Mouse (Mus musculus) erythroblast, embryonic 14.5 days (primary cell): ENCODE measurements around the gene Oaz1. TPM values are rescaled to one million over a fixed set of nuclear protein-coding genes. Genes with fewer than 3 reads are reported as not detected.

Experiments
- H3K27me3 ChIP-seq: 2 replicates; pipeline ENCODE4 v1.6.1; 2012; ENCODE audit warnings: inconsistent platforms; ENCODE audit not compliant: control insufficient read depth
- H3K36me3 ChIP-seq: 2 replicates; pipeline ENCODE4 v1.6.1; 2012; ENCODE audit warnings: mild to moderate bottlenecking, inconsistent platforms; ENCODE audit not compliant: control insufficient read depth
- H3K4me1 ChIP-seq: 2 replicates; pipeline ENCODE4 v1.6.1; 2012; ENCODE audit warnings: inconsistent platforms; ENCODE audit not compliant: control insufficient read depth
- H3K4me3 ChIP-seq: replicated peaks from 2 replicates; pipeline ENCODE3; 2012; ENCODE audit warnings: moderate library complexity, mild to moderate bottlenecking, inconsistent platforms
- H3K9me3 ChIP-seq: 2 replicates; pipeline ENCODE4 v1.6.1; 2012; ENCODE audit warnings: low read length, inconsistent platforms, mixed read lengths; ENCODE audit not compliant: control insufficient read depth
- GATA1 ChIP-seq: IDR thresholded peaks from 2 replicates; pipeline ENCODE4 v1.6.1; 2012; ENCODE audit warnings: low read length, inconsistent platforms, mixed read lengths
- TAL1 ChIP-seq: IDR thresholded peaks from 3 replicates; pipeline ENCODE4 v1.6.1; 2012; ENCODE audit warnings: low read length, inconsistent platforms, mixed read lengths
- polyA plus RNA-seq: library from polyadenylated mRNA; stranded (reverse); fragments of >175 nt; gene quantifications from 2 replicates; pipeline ENCODE4 v1.2.3, GENCODE M21; 2012

The Oaz1 gene
- polyA plus RNA-seq, result 1,446 and 1,486 TPM in 2 replicates

DNA sequence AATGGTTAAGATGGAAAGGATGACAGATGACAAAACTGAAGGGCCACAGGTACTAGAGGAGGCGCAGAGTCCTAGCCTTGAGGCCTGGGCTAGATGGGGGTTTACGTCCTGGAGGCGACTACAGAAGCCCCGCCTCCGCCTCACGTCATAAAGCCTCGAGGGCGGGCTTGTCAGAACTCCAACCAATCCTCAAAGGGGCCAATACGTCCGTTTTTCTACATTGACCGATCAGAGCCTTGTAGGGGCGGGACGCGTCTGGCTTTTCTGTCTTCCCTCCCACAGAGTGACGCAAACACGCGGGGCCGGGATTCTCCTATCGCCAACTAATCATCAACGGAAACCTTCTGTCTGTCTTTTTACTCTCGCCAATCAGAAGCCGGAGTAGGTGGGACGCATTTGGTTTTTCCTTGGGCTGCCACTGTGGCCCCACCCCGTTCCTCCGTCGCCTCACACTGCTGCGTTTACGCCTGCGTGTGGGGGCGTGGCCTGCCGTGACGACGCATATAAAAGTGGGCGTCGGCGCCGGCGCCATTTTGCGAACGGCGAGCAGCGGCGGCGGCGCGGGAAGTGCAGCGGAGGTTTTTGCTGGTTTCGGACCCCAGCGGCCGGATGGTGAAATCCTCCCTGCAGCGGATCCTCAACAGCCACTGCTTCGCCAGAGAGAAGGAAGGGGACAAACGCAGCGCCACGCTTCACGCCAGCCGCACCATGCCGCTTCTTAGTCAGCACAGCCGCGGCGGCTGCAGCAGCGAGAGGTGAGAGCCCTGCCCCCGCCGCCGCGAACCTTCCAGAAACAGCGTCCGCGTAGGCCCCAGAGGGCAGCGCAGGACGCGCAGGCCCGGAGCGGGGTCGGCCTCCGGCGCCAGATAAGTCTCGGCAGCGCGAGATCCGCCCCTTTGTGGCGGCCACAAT, at the start of gene Oaz1:
Gene Oaz1 (plus strand): TSS at position 506 of the 912 bp plus-strand sequence.
- H3K4me3 ChIP-seq, result peak within 1 kb of the TSS; percentile 86
- TF ChIP-seq TAL1 (no peak), GATA1 (no peak)
- H3K4me1 ChIP-seq, result peaks cover 76% of the 10 kb centered on the region
- H3K27me3 ChIP-seq, result no peaks in the 10 kb centered on the region
- H3K9me3 ChIP-seq, result no peaks in the 10 kb centered on the region
- H3K36me3 ChIP-seq, result peaks cover 43% of the 10 kb centered on the region

DNA sequence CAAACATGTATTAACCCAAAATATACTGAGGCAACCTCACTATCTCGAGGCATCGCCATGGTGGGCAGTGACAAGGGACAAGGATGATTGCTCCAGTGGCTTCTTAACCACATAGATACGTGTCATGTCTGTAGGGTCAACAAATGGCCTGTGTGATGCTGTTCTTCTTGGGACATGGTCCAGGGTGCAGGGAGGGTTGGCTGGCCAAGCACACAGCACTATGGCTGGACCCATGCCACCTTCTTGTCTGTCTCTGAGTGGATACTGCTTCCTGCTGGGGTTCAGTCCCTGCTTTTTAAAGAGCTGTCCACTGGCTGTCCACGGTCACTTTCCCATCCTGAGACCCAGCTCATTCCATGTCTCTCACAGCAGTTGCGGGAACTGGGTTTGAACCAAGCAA, 49.3 kb upstream of the Oaz1 start:
- Histone ChIP-seq H3K9me3 (no peaks in the 10 kb centered on the region), H3K4me3 (no peak overlapping the region), H3K4me1 (peaks cover 28% of the 10 kb centered on the region), H3K27me3 (no peaks in the 10 kb centered on the region), H3K36me3 (peaks cover 100% of the 10 kb centered on the region)
- TF ChIP-seq TAL1, result no peak
- TF ChIP-seq GATA1, result no peak

DNA sequence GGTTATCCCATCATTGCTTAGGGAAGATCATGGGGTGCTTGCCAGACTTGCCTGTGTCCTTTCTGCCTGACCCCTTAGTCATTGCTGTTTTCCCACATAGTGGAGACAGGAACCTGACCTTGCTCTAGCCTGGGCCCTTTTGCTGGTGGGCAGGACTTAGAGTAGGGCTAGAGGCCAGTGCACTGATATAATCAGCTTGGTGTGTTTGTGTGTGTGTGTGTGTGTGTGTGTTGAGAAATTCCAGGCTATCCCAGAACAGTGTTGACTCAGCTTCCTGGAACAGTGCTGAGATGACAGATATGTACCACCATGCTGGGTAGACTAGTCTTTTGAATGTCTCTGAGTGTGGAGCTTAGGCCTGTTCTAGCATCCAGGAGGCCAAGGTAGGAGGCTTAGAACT, 46.9 kb upstream of the Oaz1 start:
- TF ChIP-seq GATA1, result no peak
- TF ChIP-seq TAL1, result no peak
- H3K4me1 ChIP-seq, result peaks cover 8% of the 10 kb centered on the region
- peaks cover 100% of the 10 kb centered on the region for H3K36me3 ChIP-seq
- no peak overlapping the region for H3K4me3 ChIP-seq
- no peaks in the 10 kb centered on the region for H3K27me3 ChIP-seq
- no peaks in the 10 kb centered on the region for H3K9me3 ChIP-seq

DNA sequence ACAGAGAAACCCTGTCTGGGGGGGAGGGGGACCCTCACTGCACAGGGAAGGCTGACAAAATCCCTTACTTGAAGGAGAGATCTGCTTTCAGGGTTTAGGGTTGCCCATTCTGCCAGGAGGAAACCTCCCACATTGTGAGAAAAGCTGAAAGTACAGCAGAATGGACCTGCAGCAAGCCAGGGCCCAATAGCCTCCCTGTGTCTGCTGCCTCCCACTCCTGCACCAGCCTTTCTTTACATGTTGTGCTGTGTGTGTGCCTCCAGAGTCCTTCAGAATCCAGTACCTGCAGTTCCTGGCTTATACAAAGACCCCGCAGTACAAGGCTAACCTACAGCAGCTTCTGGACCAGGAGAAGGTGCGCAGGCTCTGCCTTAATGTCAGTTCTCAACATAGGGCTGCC, 42.2 kb upstream of the Oaz1 start:
- no peak for TF ChIP-seq TAL1
- no peak for TF ChIP-seq GATA1
- Histone ChIP-seq H3K4me1 (peaks cover 2% of the 10 kb centered on the region), H3K9me3 (no peaks in the 10 kb centered on the region), H3K36me3 (peaks cover 100% of the 10 kb centered on the region), H3K4me3 (no peak overlapping the region), H3K27me3 (no peaks in the 10 kb centered on the region)

DNA sequence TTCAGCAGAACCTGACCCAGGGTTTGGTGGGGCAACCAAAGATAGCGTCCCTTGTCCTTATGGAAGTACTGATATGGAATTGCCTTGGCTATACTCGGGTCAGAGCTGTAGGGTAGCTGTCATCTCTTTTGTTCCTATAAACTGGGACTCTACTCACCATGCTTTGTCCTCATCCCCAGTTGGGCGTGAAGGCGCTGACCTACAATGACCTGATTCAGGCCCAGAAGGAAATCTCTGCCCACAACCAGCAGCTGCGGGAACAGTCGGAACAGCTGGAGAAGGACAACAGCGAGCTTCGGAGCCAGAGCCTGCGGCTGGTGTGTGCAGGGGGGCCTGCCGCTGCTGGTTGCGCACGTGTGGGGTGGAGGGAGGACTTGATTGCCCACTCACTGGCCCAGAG, 41.6 kb upstream of the Oaz1 start:
- TF ChIP-seq GATA1, result no peak
- no peak for TF ChIP-seq TAL1
- H3K27me3 ChIP-seq, result no peaks in the 10 kb centered on the region

DNA sequence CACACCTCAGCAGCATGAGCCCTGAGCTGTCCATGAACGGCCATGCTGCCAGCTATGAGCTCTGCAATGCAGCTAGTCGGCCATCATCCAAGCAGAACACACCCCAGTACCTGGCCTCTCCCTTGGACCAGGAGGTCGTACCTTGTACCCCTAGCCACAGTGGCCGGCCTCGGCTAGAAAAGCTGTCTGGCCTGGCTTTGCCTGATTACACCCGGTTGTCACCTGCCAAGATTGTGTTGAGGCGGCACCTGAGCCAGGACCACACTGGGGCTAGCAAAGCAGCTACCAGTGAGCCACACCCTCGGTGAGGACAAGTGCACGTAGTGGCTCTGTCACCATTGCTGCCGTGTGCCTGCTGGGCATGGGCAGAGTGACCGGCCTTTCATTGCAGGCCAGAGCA, 40.5 kb upstream of the Oaz1 start:
- Histone ChIP-seq H3K4me1 (peaks cover 3% of the 10 kb centered on the region), H3K4me3 (no peak overlapping the region), H3K9me3 (no peaks in the 10 kb centered on the region), H3K27me3 (no peaks in the 10 kb centered on the region), H3K36me3 (peaks cover 99% of the 10 kb centered on the region)
- TF ChIP-seq TAL1 (no peak), GATA1 (no peak)

More for the DNA sequence above, 41.6 kb upstream of the Oaz1 start:
- Histone ChIP-seq H3K4me3 (no peak overlapping the region), H3K36me3 (peaks cover 99% of the 10 kb centered on the region), H3K9me3 (no peaks in the 10 kb centered on the region), H3K4me1 (peaks cover 2% of the 10 kb centered on the region)

DNA sequence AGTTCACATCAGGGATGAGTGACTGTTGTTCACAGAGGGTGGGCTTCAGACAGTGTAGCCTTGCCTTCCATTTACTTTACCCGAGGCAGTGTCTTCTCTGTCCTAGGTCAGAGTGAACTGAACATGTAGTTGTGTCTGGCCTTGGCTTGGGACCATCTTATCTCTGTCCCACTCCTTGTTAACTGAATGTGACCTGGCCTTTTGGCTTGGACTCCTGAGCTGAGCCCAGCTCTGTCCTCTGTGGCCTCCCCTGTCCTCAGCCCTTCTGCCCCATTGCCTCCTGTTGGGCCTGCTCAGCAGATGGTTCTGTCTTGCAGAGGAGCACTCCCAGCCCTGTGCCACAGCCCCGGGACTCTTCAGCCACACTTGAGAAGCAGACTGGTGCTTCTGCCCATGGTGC, 38.9 kb upstream of the Oaz1 start:
- no peaks in the 10 kb centered on the region for H3K9me3 ChIP-seq
- no peak overlapping the region for H3K4me3 ChIP-seq
- H3K27me3 ChIP-seq, result no peaks in the 10 kb centered on the region
- peaks cover 99% of the 10 kb centered on the region for H3K36me3 ChIP-seq
- TF ChIP-seq GATA1, result no peak
- H3K4me1 ChIP-seq, result peaks cover 8% of the 10 kb centered on the region

DNA sequence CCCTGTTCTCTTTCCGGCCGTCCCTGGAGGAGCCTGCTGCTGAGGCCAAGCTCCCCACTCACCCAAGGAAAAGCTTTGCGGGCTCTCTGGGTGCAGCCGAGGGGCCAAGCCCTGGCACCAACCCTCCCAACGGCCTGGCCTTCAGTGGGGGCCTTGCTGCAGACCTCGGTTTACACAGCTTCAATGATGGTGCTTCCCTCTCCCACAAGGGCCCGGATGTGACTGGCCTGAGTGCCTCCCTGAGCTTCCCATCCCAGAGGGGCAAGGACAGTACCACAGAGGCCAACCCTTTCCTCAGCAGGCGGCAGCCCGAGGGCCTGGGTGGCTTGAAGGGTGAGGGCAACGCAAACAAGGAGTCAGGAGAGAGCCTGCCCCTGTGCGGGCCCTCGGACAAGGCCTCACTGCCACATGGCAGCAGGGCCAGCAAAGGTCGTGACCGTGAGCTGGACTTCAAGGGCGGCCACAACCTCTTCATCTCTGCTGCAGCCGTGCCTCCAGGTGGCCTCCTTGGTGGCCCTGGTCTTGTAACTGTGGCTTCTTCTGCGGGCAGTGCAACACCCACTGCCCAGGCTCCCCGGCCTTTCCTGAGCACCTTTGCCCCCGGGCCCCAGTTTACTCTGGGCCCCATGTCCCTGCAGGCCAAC, 35.6 kb upstream of the Oaz1 start:
- Histone ChIP-seq H3K27me3 (no peaks in the 10 kb centered on the region), H3K36me3 (peaks cover 99% of the 10 kb centered on the region), H3K9me3 (no peaks in the 10 kb centered on the region), H3K4me1 (peaks cover 18% of the 10 kb centered on the region), H3K4me3 (no peak overlapping the region)
- TF ChIP-seq TAL1, result no peak
- no peak for TF ChIP-seq GATA1

DNA sequence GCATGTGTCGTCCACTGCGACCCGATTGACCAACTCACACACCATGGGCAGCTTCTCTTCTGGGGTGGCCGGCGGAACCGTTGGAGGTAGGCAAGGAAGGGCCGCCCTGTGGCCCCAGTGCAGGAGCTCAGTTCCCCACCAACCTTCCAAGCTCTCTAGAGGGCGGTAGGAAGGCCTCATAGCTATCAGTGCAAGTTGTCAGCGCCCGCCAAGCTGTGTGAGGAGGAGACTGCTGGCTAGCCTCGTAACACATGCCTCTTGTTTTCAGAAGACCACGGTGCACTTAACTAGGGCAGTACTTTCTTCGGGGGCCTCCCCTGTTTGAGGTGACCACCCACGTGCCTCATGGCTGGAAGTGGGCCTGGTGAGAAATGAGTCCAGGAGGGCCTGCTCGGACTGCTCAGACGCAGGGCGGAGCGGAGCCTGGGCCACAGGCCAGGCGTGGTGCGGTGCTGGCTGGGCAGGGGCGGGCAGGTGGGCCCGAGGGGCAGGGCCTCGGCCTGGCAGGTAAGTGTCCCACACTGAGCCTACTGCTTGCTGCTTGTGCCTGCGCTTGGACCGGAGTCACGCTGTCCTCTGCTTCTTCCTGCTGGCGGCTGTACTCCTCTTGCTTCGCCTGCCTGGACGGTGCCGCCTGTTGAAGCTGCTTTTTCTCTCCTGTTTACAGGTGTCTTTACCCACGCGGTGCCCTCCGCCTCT, 34.8 kb upstream of the Oaz1 start:
- no peak for TF ChIP-seq TAL1
- TF ChIP-seq GATA1, result no peak
- Histone ChIP-seq H3K27me3 (no peaks in the 10 kb centered on the region), H3K9me3 (no peaks in the 10 kb centered on the region), H3K36me3 (peaks cover 99% of the 10 kb centered on the region), H3K4me3 (no peak overlapping the region), H3K4me1 (peaks cover 26% of the 10 kb centered on the region)
